Mouse (Mus musculus) forebrain, embryonic 12.5 days (tissue): Measurements from ENCODE around the gene Nup43. TPM values are rescaled to one million over a fixed set of nuclear protein-coding genes. Genes with fewer than 3 reads are reported as not detected.
A peak's percentile ranks its signal among the peaks of the same experiment; 100 is the strongest.

Source experiments
- ATAC-seq: fragments of 200-750 bp; cut with Nextera tagmentation; 2 replicates; pipeline ENCODE4 v1.8.0; 2017; ENCODE audit warnings: moderate TSS enrichment; ENCODE audit not compliant: low FRiP score
- H3K27ac ChIP-seq: fragments of 300-500 bp; sonication (generic); 2 replicates; pipeline ENCODE4 v1.5.1; 2016; ENCODE audit warnings: mild to moderate bottlenecking
- H3K27me3 ChIP-seq: fragments of 300-500 bp; sonication (generic); 2 replicates; pipeline ENCODE4 v1.6.1; 2016; ENCODE audit warnings: mild to moderate bottlenecking
- H3K36me3 ChIP-seq: fragments of 300-500 bp; sonication (generic); replicated peaks from 2 replicates; pipeline ENCODE4 v1.6.1; 2016; ENCODE audit warnings: mild to moderate bottlenecking
- H3K4me1 ChIP-seq: fragments of 300-500 bp; sonication (generic); 2 replicates; pipeline ENCODE4 v1.6.1; 2016
- H3K4me2 ChIP-seq: fragments of 300-500 bp; sonication (generic); 2 replicates; pipeline ENCODE4 v1.6.1; 2016; ENCODE audit warnings: mild to moderate bottlenecking, moderate library complexity
- H3K4me3 ChIP-seq: fragments of 300-500 bp; sonication (generic); replicated peaks from 2 replicates; pipeline ENCODE4 v1.5.1; 2016; ENCODE audit warnings: mild to moderate bottlenecking
- H3K9ac ChIP-seq: fragments of 300-500 bp; sonication (generic); 2 replicates; pipeline ENCODE4 v1.6.1; 2016; ENCODE audit warnings: mild to moderate bottlenecking
- H3K9me3 ChIP-seq: fragments of 300-500 bp; sonication (generic); 2 replicates; pipeline ENCODE4 v1.6.1; 2016
- WGBS: fragments of 180-500 bp; shearing (Covaris S2); methylation state at CpG from one replicate; pipeline ENCODE4 v1.1.7; 2016; 5-methylcytosine and 5-hydroxymethylcytosine counted together
- polyA plus RNA-seq: library from polyadenylated mRNA; unstranded; fragments of >200 nt; fragmentation: Nextera tagmentation; extraction: Ambion mirVana; gene quantifications from 2 replicates; pipeline ENCODE4 v1.2.1, GENCODE M21; 2016

The Nup43 gene
- polyA plus RNA-seq, 1 experiment from 2014 or later, result 59.7 TPM

GRCm38 (mm10) chr10:7700120-7700519 is 32.8 kb downstream of the Nup43 start:
- Histone ChIP-seq H3K9me3 (no peaks in the 10 kb centered on the region), H3K27ac (no peak overlapping the region), H3K27me3 (no peaks in the 10 kb centered on the region), H3K4me1 (no peaks in the 10 kb centered on the region), H3K4me2 (no peak overlapping the region), H3K4me3 (no peak overlapping the region), H3K36me3 (peaks cover 89% of the 10 kb centered on the region), H3K9ac (no peak overlapping the region)
- WGBS, result 89% methylated on average over 3 of the region's 3 CpGs
- no peak for ATAC-seq

- no peak overlapping the region for H3K4me2 ChIP-seq
- no peak for ATAC-seq
- H3K27ac ChIP-seq, result no peak overlapping the region
- no peaks in the 10 kb centered on the region for H3K9me3 ChIP-seq
- WGBS, result 97% methylated on average over 6 of the region's 6 CpGs
- H3K36me3 ChIP-seq, result peaks cover 91% of the 10 kb centered on the region
- H3K4me1 ChIP-seq, result no peaks in the 10 kb centered on the region
- no peak overlapping the region for H3K9ac ChIP-seq
- no peaks in the 10 kb centered on the region for H3K27me3 ChIP-seq
- H3K4me3 ChIP-seq, result no peak overlapping the region
Measured at GRCm38 (mm10) chr10:7702586-7702985, 35.3 kb downstream of the Nup43 start.

DNA sequence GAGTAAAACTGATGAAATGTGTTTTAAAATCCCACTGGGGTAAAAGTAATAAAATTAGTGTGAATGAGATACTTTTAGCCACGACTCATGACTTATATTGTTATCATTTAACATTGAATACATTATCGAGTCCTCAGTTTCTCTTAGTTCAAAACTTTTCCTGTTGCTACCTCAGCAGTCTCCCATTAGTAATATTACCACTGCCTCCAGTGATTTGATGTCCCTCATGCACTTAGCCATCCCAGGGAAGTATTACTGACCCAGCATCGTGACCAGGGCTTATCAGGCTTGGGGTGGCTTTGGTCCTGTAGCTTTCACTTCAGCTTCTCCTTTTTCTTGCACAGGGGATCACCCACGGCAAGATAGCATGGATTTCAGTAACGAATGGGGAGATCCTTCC is 42.8 kb downstream of the Nup43 start:
- H3K4me2 ChIP-seq, result no peak overlapping the region
- H3K9me3 ChIP-seq, result no peaks in the 10 kb centered on the region
- no peak overlapping the region for H3K27ac ChIP-seq
- H3K4me1 ChIP-seq, result no peaks in the 10 kb centered on the region
- no peaks in the 10 kb centered on the region for H3K27me3 ChIP-seq
- H3K9ac ChIP-seq, result no peak overlapping the region
- WGBS, result 88% methylated on average over 5 of the region's 5 CpGs
- H3K4me3 ChIP-seq, result no peak overlapping the region
- peaks cover 64% of the 10 kb centered on the region for H3K36me3 ChIP-seq
- no peak for ATAC-seq

- Histone ChIP-seq H3K4me3 (no peak overlapping the region), H3K27me3 (no peaks in the 10 kb centered on the region), H3K4me1 (no peaks in the 10 kb centered on the region), H3K9me3 (no peaks in the 10 kb centered on the region), H3K27ac (no peak overlapping the region), H3K36me3 (peaks cover 50% of the 10 kb centered on the region), H3K9ac (no peak overlapping the region), H3K4me2 (no peak overlapping the region)
- 94% methylated on average over 13 of the region's 13 CpGs for WGBS
- ATAC-seq, result no peak
Measured at GRCm38 (mm10) chr10:7712506-7712905, 45.2 kb downstream of the Nup43 start.

DNA sequence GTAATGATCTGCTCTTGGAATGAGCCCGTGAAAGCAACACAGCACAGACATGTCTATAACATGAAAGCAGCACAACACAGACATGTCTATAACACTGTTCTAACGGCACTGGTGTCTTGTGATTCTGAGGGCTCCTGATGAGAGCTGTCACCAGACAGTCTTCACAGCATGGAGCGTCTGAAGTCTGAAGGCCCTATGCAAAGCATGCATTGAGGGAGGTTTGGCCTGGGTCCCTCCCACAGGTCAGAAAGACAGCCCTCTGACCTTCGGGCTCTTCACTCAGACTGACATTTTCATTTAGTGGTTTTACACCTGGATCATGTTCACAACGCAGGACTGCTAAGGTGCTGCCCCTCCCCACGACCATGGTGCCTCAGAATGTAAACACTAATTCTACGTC is 47.8 kb downstream of the Nup43 start:
- H3K9me3 ChIP-seq, result no peaks in the 10 kb centered on the region
- H3K27me3 ChIP-seq, result no peaks in the 10 kb centered on the region
- no peak overlapping the region for H3K4me2 ChIP-seq
- H3K27ac ChIP-seq, result no peak overlapping the region
- H3K9ac ChIP-seq, result no peak overlapping the region
- no peak for ATAC-seq
- peaks cover 38% of the 10 kb centered on the region for H3K36me3 ChIP-seq
- 88% methylated on average over 7 of the region's 7 CpGs for WGBS
- no peaks in the 10 kb centered on the region for H3K4me1 ChIP-seq
- no peak overlapping the region for H3K4me3 ChIP-seq

DNA sequence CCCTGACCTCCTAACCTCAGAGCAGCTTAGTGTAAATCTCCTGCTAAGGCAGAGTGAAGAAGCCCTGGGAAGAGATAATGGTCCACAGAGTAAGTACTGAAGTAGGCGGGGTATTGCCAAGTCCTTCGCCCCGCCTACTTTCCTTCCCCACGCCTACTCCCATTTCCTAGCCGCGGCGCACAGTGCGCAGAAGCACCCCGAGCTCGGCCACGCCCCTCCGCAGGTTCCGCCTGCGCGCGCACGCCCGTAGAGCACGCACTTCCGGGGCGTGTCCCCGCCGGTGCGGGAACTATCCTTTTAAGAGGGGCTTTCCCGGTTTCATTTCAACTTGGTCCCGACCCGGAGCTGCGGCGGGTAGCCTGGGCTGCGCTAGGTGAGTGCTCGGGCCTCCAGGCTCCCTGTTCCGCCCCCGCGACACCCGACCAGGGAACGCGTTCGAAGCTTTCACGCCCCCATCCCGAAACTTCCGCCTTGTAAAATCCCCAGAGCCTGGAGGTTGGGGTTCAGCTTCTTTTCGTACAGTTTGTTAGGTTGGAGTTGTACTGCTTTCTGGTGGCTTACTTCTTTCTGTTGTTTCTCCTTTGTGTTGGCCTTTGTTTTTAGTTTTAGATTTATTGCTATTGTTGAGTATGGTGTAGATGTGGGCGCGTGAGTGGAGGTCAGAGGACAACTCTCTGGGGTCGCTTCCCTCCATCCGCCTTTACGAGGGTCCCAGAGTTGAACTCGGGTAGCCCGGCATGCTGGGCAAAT is 58.6 kb downstream of the Nup43 start, which contains the start of gene Katna1:
TSS of gene Katna1 (plus strand) at position 250 of the 750 bp plus-strand sequence.
- peak; percentile 99 for ATAC-seq
- Histone ChIP-seq H3K4me2 (peak within 1 kb of the TSS; percentile 82), H3K27ac (peak within 1 kb of the TSS; percentile 65), H3K36me3 (no peaks in the 10 kb centered on the region), H3K4me1 (peaks cover 18% of the 10 kb centered on the region), H3K4me3 (peak within 1 kb of the TSS; percentile 65), H3K9ac (peak within 1 kb of the TSS; percentile 70), H3K9me3 (no peaks in the 10 kb centered on the region), H3K27me3 (no peaks in the 10 kb centered on the region)
- under 1% methylated on average over 49 of the region's 49 CpGs for WGBS

DNA sequence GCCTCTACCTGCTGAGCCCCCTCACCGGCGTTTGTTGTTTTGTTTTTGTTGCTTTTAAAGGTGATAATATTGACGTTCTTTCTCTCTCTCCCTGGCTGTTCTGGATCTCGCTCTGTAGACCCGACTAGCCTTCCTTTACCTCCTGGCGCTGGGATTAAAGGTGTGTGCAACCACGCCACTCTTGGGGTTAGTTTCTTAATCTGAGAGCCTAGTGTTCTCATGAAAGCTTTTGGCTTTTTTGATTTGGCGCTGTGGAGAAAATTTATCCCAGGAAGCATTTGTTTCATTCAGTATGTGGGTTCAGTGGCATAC is 59.2 kb downstream of the Nup43 start:
- peaks cover 21% of the 10 kb centered on the region for H3K4me1 ChIP-seq
- H3K4me3 ChIP-seq, result peak overlapping the region; percentile 65
- H3K4me2 ChIP-seq, result peak overlapping the region; percentile 82
- under 1% methylated on average over 8 of the region's 8 CpGs for WGBS
- H3K27ac ChIP-seq, result peak overlapping the region; percentile 65; the same call in 1 of the 2 replicates
- no peaks in the 10 kb centered on the region for H3K27me3 ChIP-seq
- no peaks in the 10 kb centered on the region for H3K9me3 ChIP-seq
- H3K36me3 ChIP-seq, result no peaks in the 10 kb centered on the region
- no peak for ATAC-seq
- peak overlapping the region; percentile 70 for H3K9ac ChIP-seq

DNA sequence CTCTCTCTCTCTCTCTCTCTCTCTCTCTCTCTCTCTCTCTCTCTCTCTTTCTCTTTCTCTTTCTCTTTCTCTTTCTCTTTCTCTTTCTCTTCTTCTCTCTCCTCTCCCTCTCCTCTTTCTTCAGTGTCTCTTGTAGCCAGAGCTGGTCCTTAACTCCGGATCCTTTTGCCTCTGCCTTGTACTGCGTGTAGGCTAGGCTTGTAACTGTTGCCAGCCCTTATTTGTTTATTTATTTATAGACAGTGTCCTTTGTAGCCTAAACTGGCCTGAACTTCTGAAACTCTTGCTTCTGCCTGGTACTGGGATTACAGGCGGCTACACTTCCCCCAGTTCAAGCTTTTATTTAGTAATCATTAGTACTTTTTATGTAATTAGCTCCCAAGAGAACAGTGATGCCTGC is 59.7 kb downstream of the Nup43 start:
- Histone ChIP-seq H3K9ac (peak overlapping the region; percentile 70; the same call in 1 of the 2 replicates), H3K4me2 (peak overlapping the region; percentile 82), H3K27me3 (no peaks in the 10 kb centered on the region), H3K4me3 (peak overlapping the region; percentile 65), H3K4me1 (peaks cover 23% of the 10 kb centered on the region), H3K36me3 (no peaks in the 10 kb centered on the region), H3K27ac (no peak overlapping the region), H3K9me3 (no peaks in the 10 kb centered on the region)
- no peak for ATAC-seq
- WGBS, result 20% methylated on average over 3 of the region's 3 CpGs

Other genes with a start within 250 kb of the Nup43 start
- 0.82 and 1.1 TPM in 2 replicates for gene Ulbp1, start 193.9 kb upstream of the Nup43 start, polyA plus RNA-seq
- gene Lrp11, start 77.7 kb upstream of the Nup43 start, polyA plus RNA-seq, result 20.1 and 25.7 TPM in 2 replicates
- 135 and 139 TPM in 2 replicates for gene Pcmt1, start 13.6 kb downstream of the Nup43 start, polyA plus RNA-seq
- gene Lats1, start 13.7 kb downstream of the Nup43 start, polyA plus RNA-seq, result 15.0 and 17.5 TPM in 2 replicates
- gene Katna1, start 58.5 kb downstream of the Nup43 start, polyA plus RNA-seq, result 59.1 and 59.8 TPM in 2 replicates
- 53.4 and 55.6 TPM in 2 replicates for gene Ginm1, start 125.3 kb downstream of the Nup43 start, polyA plus RNA-seq
- gene Ppil4, start 125.4 kb downstream of the Nup43 start, polyA plus RNA-seq, result 52.4 and 55.1 TPM in 2 replicates
- 0.05 TPM in 1 of 2 replicates, not detected in the other for gene Zc3h12d, start 165.0 kb downstream of the Nup43 start, polyA plus RNA-seq